Mouse (Mus musculus) CH12.LX (cell line): ENCODE measurements around the gene Rgl1. TPM values are rescaled to one million over a fixed set of nuclear protein-coding genes. Genes with fewer than 3 reads are reported as not detected.

ENCODE experiments used
- DNase-seq: peaks from one replicate; pipeline ENCODE4 v3.0.0-alpha.2; 2013; ENCODE audit errors: extremely low read depth
- H3K27ac ChIP-seq: 2 replicates; pipeline ENCODE4 v1.5.1; 2012; ENCODE audit warnings: low read depth, mild to moderate bottlenecking, control low read depth, moderate library complexity; ENCODE audit not compliant: insufficient read depth
- H3K27me3 ChIP-seq: replicated peaks from 2 replicates; pipeline ENCODE3; 2012; ENCODE audit warnings: inconsistent platforms
- H3K36me3 ChIP-seq, 2 experiments: replicated peaks in 1 of 2; 2 replicates each; pipeline versions ENCODE3 to v1.6.1; 2012; ENCODE audit warnings: inconsistent platforms in 1 of 2, low read length in 1 of 2, mild to moderate bottlenecking in 1 of 2, mixed read lengths in 1 of 2, moderate library complexity in 1 of 2; ENCODE audit not compliant: control insufficient read depth in 1 of 2, insufficient read depth in 1 of 2
- H3K4me1 ChIP-seq, 2 experiments: 2 replicates each; pipeline ENCODE4 v1.6.1; 2012; ENCODE audit warnings: inconsistent platforms in 1 of 2, moderate library complexity in 1 of 2; ENCODE audit not compliant: insufficient read depth in 2 of 2, control insufficient read depth in 1 of 2
- H3K4me2 ChIP-seq: 2 replicates; pipeline ENCODE4 v1.6.1; 2012; ENCODE audit warnings: low read depth, mild to moderate bottlenecking, control low read depth; ENCODE audit not compliant: poor library complexity, insufficient read depth, severe bottlenecking
- H3K4me3 ChIP-seq, 3 experiments: fragments of 150-350 bp in 1 of 3; sonication (generic) in 1 of 3; replicated peaks in 1 of 3; 2 replicates each; pipeline versions ENCODE3 to v1.5.1; 2011 to 2012; ENCODE audit warnings: low read depth in 2 of 3, low read length in 2 of 3, mild to moderate bottlenecking in 2 of 3, moderate library complexity in 2 of 3, control low read depth in 1 of 3, improper control_type of control experiment in 1 of 3, inconsistent platforms in 1 of 3, mixed read lengths in 1 of 3; ENCODE audit not compliant: poor library complexity in 1 of 3
- H3K79me2 ChIP-seq: replicated peaks from 2 replicates; pipeline ENCODE4 v1.6.1; 2012; ENCODE audit warnings: mild to moderate bottlenecking, moderate library complexity; ENCODE audit not compliant: control insufficient read depth, poor library complexity, insufficient read depth, severe bottlenecking; ENCODE audit errors: extremely low read depth
- H3K9ac ChIP-seq: 2 replicates; pipeline ENCODE4 v1.6.1; 2012; ENCODE audit warnings: low read depth, mild to moderate bottlenecking, control low read depth, moderate library complexity; ENCODE audit not compliant: insufficient read depth
- H3K9me3 ChIP-seq: replicated peaks from 2 replicates; pipeline ENCODE3; 2012; ENCODE audit warnings: low read length, inconsistent platforms, mixed read lengths
- CTCF ChIP-seq, 2 experiments: IDR thresholded peaks in 1 of 2; conservative IDR thresholded peaks in 1 of 2; 2 replicates each; pipeline ENCODE4 v1.5.1; 2011 to 2012; ENCODE audit warnings: low read depth in 2 of 2, low read length in 2 of 2, improper control_type of control experiment in 1 of 2, inconsistent platforms in 1 of 2, mild to moderate bottlenecking in 1 of 2, moderate library complexity in 1 of 2
- E2F4 ChIP-seq: IDR thresholded peaks from 2 replicates; pipeline ENCODE4 v1.6.1; 2011; ENCODE audit warnings: low read depth, low read length, improper control_type of control experiment; ENCODE audit not compliant: insufficient replicate concordance
- ELF1 ChIP-seq: IDR thresholded peaks from 2 replicates; pipeline ENCODE4 v1.6.1; 2014; ENCODE audit warnings: low read depth, mild to moderate bottlenecking, inconsistent platforms, low read length, improper control_type of control experiment
- ETS1 ChIP-seq: conservative IDR thresholded peaks from 2 replicates; pipeline ENCODE4 v1.6.1; 2012; ENCODE audit warnings: low read depth, mild to moderate bottlenecking, inconsistent platforms, low read length, improper control_type of control experiment, moderate library complexity
- HCFC1 ChIP-seq: IDR thresholded peaks from 2 replicates; pipeline ENCODE4 v1.6.1; 2012; ENCODE audit warnings: low read depth, mild to moderate bottlenecking, inconsistent platforms, low read length, improper control_type of control experiment
- JUN ChIP-seq: IDR thresholded peaks from 2 replicates; pipeline ENCODE4 v1.6.1; 2011; ENCODE audit warnings: low read depth, mild to moderate bottlenecking, low read length, improper control_type of control experiment, moderate library complexity; ENCODE audit not compliant: insufficient read depth
- JUND ChIP-seq: conservative IDR thresholded peaks from 2 replicates; pipeline ENCODE4 v1.6.1; 2011; ENCODE audit warnings: low read depth, low read length, improper control_type of control experiment
- KAT2A ChIP-seq: IDR thresholded peaks from 2 replicates; pipeline ENCODE4 v1.6.1; 2012; ENCODE audit warnings: low read length, improper control_type of control experiment, inconsistent platforms; ENCODE audit not compliant: insufficient replicate concordance
- MAZ ChIP-seq: IDR thresholded peaks from 2 replicates; pipeline ENCODE4 v1.6.1; 2012; ENCODE audit warnings: low read depth, mild to moderate bottlenecking, inconsistent platforms, low read length, improper control_type of control experiment, moderate library complexity
- MXI1 ChIP-seq: IDR thresholded peaks from 2 replicates; pipeline ENCODE4 v1.6.1; 2011; ENCODE audit warnings: mild to moderate bottlenecking, low read depth, low read length, improper control_type of control experiment
- MYC ChIP-seq: IDR thresholded peaks from 2 replicates; pipeline ENCODE4 v1.6.1; 2011; ENCODE audit warnings: low read depth, mild to moderate bottlenecking, improper control_type of control experiment, low read length
- NELFE ChIP-seq: IDR thresholded peaks from 2 replicates; pipeline ENCODE4 v1.6.1; 2011; ENCODE audit warnings: low read depth, low read length, improper control_type of control experiment
- NRF1 ChIP-seq: IDR thresholded peaks from 2 replicates; pipeline ENCODE4 v1.6.1; 2014; ENCODE audit warnings: low read depth, mild to moderate bottlenecking, inconsistent platforms, low read length, improper control_type of control experiment, moderate library complexity
- PAX5 ChIP-seq: IDR thresholded peaks from 2 replicates; pipeline ENCODE4 v1.6.1; 2012; ENCODE audit warnings: low read length, inconsistent platforms, mixed read lengths
- POLR2A ChIP-seq: IDR thresholded peaks from 2 replicates; pipeline ENCODE4 v1.6.1; 2011; ENCODE audit warnings: low read depth, mild to moderate bottlenecking, improper control_type of control experiment, low read length
- RAD21 ChIP-seq: IDR thresholded peaks from 2 replicates; pipeline ENCODE4 v1.6.1; 2011; ENCODE audit warnings: low read depth, mild to moderate bottlenecking, low read length, improper control_type of control experiment, moderate library complexity
- RCOR1 ChIP-seq: conservative IDR thresholded peaks from 2 replicates; pipeline ENCODE4 v1.6.1; 2012; ENCODE audit warnings: low read depth, mild to moderate bottlenecking, inconsistent platforms, low read length, improper control_type of control experiment
- SMC3 ChIP-seq: IDR thresholded peaks from 2 replicates; pipeline ENCODE4 v1.6.1; 2011; ENCODE audit warnings: low read depth, low read length, improper control_type of control experiment
- UBTF ChIP-seq: IDR thresholded peaks from 2 replicates; pipeline ENCODE4 v1.6.1; 2012; ENCODE audit warnings: low read depth, mild to moderate bottlenecking, inconsistent platforms, low read length, improper control_type of control experiment, moderate library complexity
- USF1 ChIP-seq: IDR thresholded peaks from 2 replicates; pipeline ENCODE4 v1.6.1; 2014; ENCODE audit warnings: low read depth, mild to moderate bottlenecking, inconsistent platforms, low read length, improper control_type of control experiment
- USF2 ChIP-seq: conservative IDR thresholded peaks from 2 replicates; pipeline ENCODE4 v1.6.1; 2011; ENCODE audit warnings: low read depth, low read length, improper control_type of control experiment
- ZC3H11A ChIP-seq: IDR thresholded peaks from 2 replicates; pipeline ENCODE4 v1.6.1; 2012; ENCODE audit warnings: low read depth, mild to moderate bottlenecking, inconsistent platforms, low read length, improper control_type of control experiment
- ZKSCAN1 ChIP-seq: IDR thresholded peaks from 2 replicates; pipeline ENCODE4 v1.6.1; 2012; ENCODE audit warnings: low read depth, inconsistent platforms, low read length, improper control_type of control experiment, borderline replicate concordance
- ZNF384 ChIP-seq: IDR thresholded peaks from 2 replicates; pipeline ENCODE4 v1.6.1; 2012; ENCODE audit warnings: low read depth, low read length, improper control_type of control experiment, inconsistent platforms
- dilution Hi-C: fragments of 300-500 bp; cut with MboI; formaldehyde crosslinking; loops from 2 replicates; pipeline ENCODE4 v1.14.3; 2020; ENCODE audit warnings: low sequenced_read_pairs; ENCODE audit not compliant: extremely low pct_unique_long_range_greater_than_20kb, extremely low pct_ligation_motif_present
- in situ Hi-C: fragments of 300-500 bp; cut with MboI; formaldehyde crosslinking; loops from 3 replicates; pipeline ENCODE4 v1.14.3; 2019; ENCODE audit warnings: low sequenced_read_pairs, low pct_ligation_motif_present, low pct_unique_long_range_greater_than_20kb, mixed read lengths
- polyA plus RNA-seq: library from polyadenylated mRNA; unstranded; fragments of >175 nt; gene quantifications from 2 replicates; pipeline ENCODE4 v1.2.1, GENCODE M21; 2012; ENCODE audit warnings: low read depth; ENCODE audit not compliant: insufficient read length
- total RNA-seq, 2 experiments: library from RNA; depleted of rRNA; stranded (reverse); fragments of 300-350 nt in 1 of 2; fragments of >200 nt in 1 of 2; gene quantifications; 2 replicates each; pipeline ENCODE4 v1.2.3; 2012 to 2014

Rgl1 gene
- total and polyA plus RNA-seq, 3 experiments: 0.25 to 1.7 (median 0.74) TPM

- no peaks in the 10 kb centered on the region for H3K4me1 ChIP-seq
- no peak overlapping the region for H3K9ac ChIP-seq
- in situ Hi-C loops (no loop called here), dilution Hi-C loops (no loop called here)
- no peak for TF ChIP-seq ZC3H11A
- TF ChIP-seq ZNF384: no peak
- TF ChIP-seq NELFE: no peak
- no peak for TF ChIP-seq MYC
- TF ChIP-seq POLR2A: no peak
- no peak for TF ChIP-seq KAT2A
- no peak for TF ChIP-seq USF2
- TF ChIP-seq USF1: no peak
- no peak for TF ChIP-seq ZKSCAN1
- no peak for TF ChIP-seq JUND
- TF ChIP-seq MXI1: no peak
- TF ChIP-seq UBTF: no peak
- TF ChIP-seq CTCF (conservative IDR thresholded peaks at IDR 0.05 in 1 of 2, IDR thresholded peaks at IDR 0.05 in 1 of 2; ENCODE audit: low read depth in 2 of 2, low read length in 2 of 2): no peak
- no peak for TF ChIP-seq RCOR1
- TF ChIP-seq HCFC1: no peak
- no peak for TF ChIP-seq JUN
- no peaks in the 10 kb centered on the region for H3K27me3 ChIP-seq
- no peaks in the 10 kb centered on the region for H3K9me3 ChIP-seq
- no peak overlapping the region for H3K4me3 ChIP-seq
- no peak overlapping the region for H3K4me2 ChIP-seq
- no peak overlapping the region for H3K27ac ChIP-seq
- no peak for DNase-seq
- no peaks in the 10 kb centered on the region for H3K79me2 ChIP-seq
- H3K36me3 ChIP-seq: no peaks in the 10 kb centered on the region
These were observed 76.2 kb downstream of the Rgl1 start for GRCm38 (mm10) chr1:152689968-152690367.

GRCm38 (mm10) chr1:152687733-152688181 lies 78.4 kb downstream of the Rgl1 start:
- H3K4me2 ChIP-seq: no peak overlapping the region
- TF ChIP-seq POLR2A (no peak), E2F4 (no peak), UBTF (no peak), SMC3 (no peak), RAD21 (no peak), HCFC1 (no peak), CTCF (conservative IDR thresholded peaks at IDR 0.05 in 1 of 2, IDR thresholded peaks at IDR 0.05 in 1 of 2; ENCODE audit: low read depth in 2 of 2, low read length in 2 of 2) (no peak), MAZ (no peak), JUND (no peak), ETS1 (no peak), PAX5 (no peak), MYC (no peak), NRF1 (no peak), JUN (no peak), KAT2A (no peak), MXI1 (no peak), USF1 (no peak), ELF1 (no peak)
- TF ChIP-seq, all 38 proteins: peak for 0
- H3K36me3 ChIP-seq: no peaks in the 10 kb centered on the region
- no peaks in the 10 kb centered on the region for H3K27me3 ChIP-seq
- H3K9me3 ChIP-seq: no peaks in the 10 kb centered on the region
- no peak overlapping the region for H3K4me3 ChIP-seq
- H3K9ac ChIP-seq: no peak overlapping the region
- dilution Hi-C loops (no loop called here), in situ Hi-C loops (no loop called here)
- no peaks in the 10 kb centered on the region for H3K79me2 ChIP-seq
- no peak overlapping the region for H3K27ac ChIP-seq
- DNase-seq: no peak
- no peaks in the 10 kb centered on the region for H3K4me1 ChIP-seq
